Mouse (Mus musculus) stomach, embryonic 14.5 days (tissue): ENCODE measurements around the gene Gm20388. TPM values are rescaled to one million over a fixed set of nuclear protein-coding genes. Genes with fewer than 3 reads are reported as not detected.

Experiments used
- ATAC-seq: fragments of 200-750 bp; cut with Nextera tagmentation; 2 replicates; pipeline ENCODE4 v1.8.0; 2017; ENCODE audit warnings: low read depth, moderate TSS enrichment; ENCODE audit not compliant: insufficient number of reproducible peaks, insufficient read depth, low FRiP score
- H3K27ac ChIP-seq: fragments of 300-500 bp; sonication (generic); 2 replicates; pipeline ENCODE4 v1.5.1; 2014; ENCODE audit warnings: mild to moderate bottlenecking, low read length, moderate library complexity, mixed read lengths
- H3K27me3 ChIP-seq: fragments of 300-500 bp; sonication (generic); 2 replicates; pipeline ENCODE4 v1.6.1; 2014; ENCODE audit warnings: low read length, control low read depth, mixed read lengths; ENCODE audit not compliant: control insufficient read depth, insufficient read depth
- H3K36me3 ChIP-seq: fragments of 300-500 bp; sonication (generic); 2 replicates; pipeline ENCODE4 v1.6.1; 2014; ENCODE audit warnings: mild to moderate bottlenecking, control low read depth, low read length, moderate library complexity, mixed read lengths; ENCODE audit not compliant: control insufficient read depth, insufficient read depth
- H3K4me1 ChIP-seq: fragments of 300-500 bp; sonication (generic); 2 replicates; pipeline ENCODE4 v1.6.1; 2014; ENCODE audit warnings: low read length, control low read depth, mixed read lengths; ENCODE audit not compliant: control insufficient read depth, insufficient read depth
- H3K4me2 ChIP-seq: fragments of 300-500 bp; sonication (generic); replicated peaks from 2 replicates; pipeline ENCODE4 v1.6.1; 2014; ENCODE audit warnings: low read depth, low read length, control low read depth
- H3K4me3 ChIP-seq: fragments of 300-500 bp; sonication (generic); 2 replicates; pipeline ENCODE4 v1.5.1; 2014; ENCODE audit warnings: low read depth, low read length, control low read depth
- H3K9ac ChIP-seq: fragments of 300-500 bp; sonication (generic); replicated peaks from 2 replicates; pipeline ENCODE4 v1.6.1; 2014; ENCODE audit warnings: low read depth, mild to moderate bottlenecking, control low read depth, low read length, moderate library complexity, mixed read lengths
- H3K9me3 ChIP-seq: fragments of 300-500 bp; sonication (generic); 2 replicates; pipeline ENCODE4 v1.6.1; 2016; ENCODE audit warnings: low read depth, low read length, control low read depth; ENCODE audit not compliant: control insufficient read depth
- WGBS: fragments of 180-500 bp; shearing (Covaris S2); extraction: QIAGEN DNeasy Blood & Tissue Kit; methylation state at CpG from one replicate; pipeline ENCODE4 v1.1.7; 2014; 5-methylcytosine and 5-hydroxymethylcytosine counted together
- polyA plus RNA-seq: library from polyadenylated mRNA; unstranded; fragments of >200 nt; fragmentation: Nextera tagmentation; extraction: Ambion mirVana; gene quantifications from 2 replicates; pipeline ENCODE4 v1.2.1, GENCODE M21; 2014

The Gm20388 gene
- polyA plus RNA-seq, 1 experiment from 2014 or later: 11.4 TPM

DNA sequence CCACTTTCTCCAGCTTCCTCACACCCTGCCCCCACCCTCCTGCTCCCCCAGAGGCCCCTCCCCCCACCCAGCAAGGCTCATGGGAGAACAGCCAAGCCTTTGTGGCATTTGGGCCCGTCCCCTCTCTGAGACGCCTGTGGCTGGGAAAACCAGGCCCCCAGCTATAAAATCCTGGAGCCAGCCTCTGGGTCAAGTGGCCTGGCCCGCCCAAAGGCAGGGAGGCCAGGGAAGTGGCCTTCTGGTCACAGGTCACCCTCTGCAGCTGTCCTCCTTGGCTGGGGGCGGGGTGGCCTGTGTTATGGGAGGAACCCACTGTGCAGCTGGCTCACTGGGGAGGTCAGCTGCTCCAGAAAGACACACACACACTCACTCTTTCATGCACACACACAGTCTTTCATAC, 354.8 kb downstream of the Gm20388 start:
- 14% methylated on average over 4 of the region's 4 CpGs for WGBS
- peak overlapping the region; percentile 41; the same call in 1 of the 2 replicates for H3K4me2 ChIP-seq
- H3K27me3 ChIP-seq: no peaks in the 10 kb centered on the region
- no peak overlapping the region for H3K4me3 ChIP-seq
- no peaks in the 10 kb centered on the region for H3K9me3 ChIP-seq
- peak overlapping the region; percentile 95 for H3K27ac ChIP-seq
- H3K36me3 ChIP-seq: no peaks in the 10 kb centered on the region
- peak; percentile 59; the same call in 1 of the 2 replicates for ATAC-seq
- peaks cover 73% of the 10 kb centered on the region for H3K4me1 ChIP-seq
- H3K9ac ChIP-seq: 0 out of 2 replicates have a peak overlapping the region, but pooled peaks have one; percentile 14

DNA sequence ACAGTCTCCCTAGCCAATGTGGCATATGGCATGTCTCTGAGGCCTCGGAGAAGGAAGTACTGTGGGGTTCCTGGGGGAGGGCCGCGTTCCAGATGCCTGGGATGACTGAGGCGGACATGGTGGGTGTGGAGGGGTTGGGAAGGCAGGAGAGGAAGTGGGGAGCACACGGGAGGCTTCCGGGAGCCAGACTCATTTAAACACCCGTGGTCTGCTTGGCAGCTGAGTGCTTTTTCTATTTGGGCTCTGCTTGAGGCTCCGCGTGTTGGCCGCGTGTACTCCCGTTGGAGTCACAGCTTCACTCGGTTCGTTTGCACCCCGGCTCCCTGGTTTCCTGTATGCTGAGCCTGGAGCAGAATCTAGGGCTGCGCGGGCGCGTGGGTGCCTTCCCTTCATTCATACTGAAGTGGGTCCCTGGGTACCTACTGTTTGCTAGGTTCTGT, 357.9 kb downstream of the Gm20388 start:
- Histone ChIP-seq H3K36me3 (no peaks in the 10 kb centered on the region), H3K4me1 (peaks cover 54% of the 10 kb centered on the region), H3K9me3 (no peaks in the 10 kb centered on the region), H3K4me3 (no peak overlapping the region), H3K27ac (peak overlapping the region; percentile 44; the same call in 1 of the 2 replicates), H3K27me3 (no peaks in the 10 kb centered on the region), H3K4me2 (no peak overlapping the region), H3K9ac (no peak overlapping the region)
- WGBS: 52% methylated on average over 19 of the region's 19 CpGs
- no peak for ATAC-seq

DNA sequence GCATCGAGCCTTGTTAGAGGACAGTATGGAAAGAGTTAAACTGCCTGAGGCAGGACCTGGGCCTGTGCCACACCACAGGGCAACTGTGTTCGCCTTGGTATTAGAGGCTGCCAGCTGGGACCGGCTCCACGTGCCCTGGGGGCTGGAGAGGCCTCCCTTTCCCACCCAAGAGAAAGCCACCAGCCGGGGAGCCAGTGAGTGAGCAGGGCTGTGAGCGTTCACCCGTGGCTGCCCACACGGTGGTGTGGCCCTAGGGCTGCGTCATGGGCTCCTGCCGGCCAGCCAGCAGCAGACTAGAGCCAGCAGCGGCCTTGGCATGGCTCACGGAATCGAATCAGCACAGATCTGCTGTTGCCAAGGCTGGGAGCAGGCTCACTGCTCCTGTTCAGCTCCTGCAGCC, 359.8 kb downstream of the Gm20388 start:
- no peaks in the 10 kb centered on the region for H3K9me3 ChIP-seq
- no peak overlapping the region for H3K9ac ChIP-seq
- ATAC-seq: no peak
- no peak overlapping the region for H3K27ac ChIP-seq
- no peak overlapping the region for H3K4me3 ChIP-seq
- H3K4me2 ChIP-seq: no peak overlapping the region
- no peaks in the 10 kb centered on the region for H3K27me3 ChIP-seq
- 85% methylated on average over 13 of the region's 13 CpGs for WGBS
- H3K36me3 ChIP-seq: no peaks in the 10 kb centered on the region
- peaks cover 55% of the 10 kb centered on the region for H3K4me1 ChIP-seq

DNA sequence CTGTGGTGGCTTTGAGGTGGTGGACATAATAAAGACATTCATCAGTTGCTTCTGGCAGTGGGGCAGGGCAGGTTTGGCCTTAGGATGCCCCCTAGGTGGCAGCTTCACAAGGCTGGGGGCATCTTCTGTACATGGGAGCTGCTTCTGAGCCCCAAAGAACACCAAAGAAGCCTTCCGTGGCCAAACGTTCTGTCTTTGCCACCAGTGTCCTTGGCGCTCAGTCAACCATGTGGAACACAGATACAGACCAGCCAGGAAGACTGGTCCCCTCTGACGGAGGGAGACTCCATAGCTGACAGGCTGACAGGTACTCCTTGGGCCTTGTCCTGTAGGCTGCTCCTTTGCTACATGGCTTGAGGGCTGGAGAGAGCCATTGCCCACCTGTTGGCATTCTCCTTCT, 362.8 kb downstream of the Gm20388 start:
- no peak overlapping the region for H3K4me3 ChIP-seq
- H3K27ac ChIP-seq: no peak overlapping the region
- 85% methylated on average over 4 of the region's 4 CpGs for WGBS
- no peak for ATAC-seq
- H3K4me2 ChIP-seq: no peak overlapping the region
- H3K36me3 ChIP-seq: no peaks in the 10 kb centered on the region
- H3K27me3 ChIP-seq: no peaks in the 10 kb centered on the region
- no peaks in the 10 kb centered on the region for H3K9me3 ChIP-seq
- no peak overlapping the region for H3K9ac ChIP-seq
- H3K4me1 ChIP-seq: peaks cover 59% of the 10 kb centered on the region

DNA sequence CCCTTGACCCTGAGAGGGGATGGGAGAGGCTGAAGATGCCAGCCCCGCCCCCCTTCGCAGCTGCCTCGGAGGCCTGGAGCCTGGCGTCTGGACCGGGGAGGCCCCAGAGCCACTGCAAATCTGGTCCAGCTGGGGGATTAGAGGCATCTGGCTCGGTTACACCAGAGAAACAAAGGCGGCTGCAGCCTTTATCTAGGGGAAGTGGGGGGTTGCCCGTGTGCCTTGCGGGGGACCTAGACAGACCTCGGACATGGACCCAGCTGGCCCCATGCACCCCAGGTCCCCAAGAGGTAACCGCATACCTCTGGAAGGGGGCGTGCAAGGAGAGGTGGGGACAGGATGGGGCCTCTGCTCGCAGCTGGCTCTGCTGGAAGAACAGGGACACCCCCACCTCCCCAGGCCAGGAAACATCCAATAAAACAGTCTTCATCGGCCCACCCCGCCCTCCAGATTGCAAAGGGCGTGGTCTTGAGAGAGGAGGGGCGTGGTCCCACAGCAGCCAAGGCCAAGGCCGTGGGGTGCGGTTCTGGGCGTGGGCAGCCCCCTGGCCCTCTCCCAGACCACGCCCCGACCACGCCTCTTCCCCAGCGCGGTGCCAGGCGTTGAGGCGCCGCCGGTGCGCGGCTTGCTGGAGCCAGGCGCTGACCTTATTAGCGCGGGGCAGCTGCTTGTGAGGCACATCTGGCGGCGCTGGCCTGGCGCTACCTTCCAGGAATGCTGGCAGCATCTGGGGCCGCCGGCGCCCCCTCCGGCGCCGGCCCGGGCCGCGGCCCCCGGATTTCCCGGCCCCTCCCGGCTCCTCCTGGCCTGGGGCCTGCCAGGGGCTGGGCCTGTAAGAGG, 365.6 kb downstream of the Gm20388 start:
- peak overlapping the region; percentile 40; the same call in 1 of the 2 replicates for H3K9ac ChIP-seq
- peaks cover 56% of the 10 kb centered on the region for H3K4me1 ChIP-seq
- peak overlapping the region; percentile 96 for H3K27ac ChIP-seq
- peak overlapping the region; percentile 76 for H3K4me2 ChIP-seq
- no peaks in the 10 kb centered on the region for H3K9me3 ChIP-seq
- peak; percentile 88 for ATAC-seq
- H3K36me3 ChIP-seq: no peaks in the 10 kb centered on the region
- H3K4me3 ChIP-seq: peak overlapping the region; percentile 34
- no peaks in the 10 kb centered on the region for H3K27me3 ChIP-seq
- under 1% methylated on average over 49 of the region's 49 CpGs for WGBS

DNA sequence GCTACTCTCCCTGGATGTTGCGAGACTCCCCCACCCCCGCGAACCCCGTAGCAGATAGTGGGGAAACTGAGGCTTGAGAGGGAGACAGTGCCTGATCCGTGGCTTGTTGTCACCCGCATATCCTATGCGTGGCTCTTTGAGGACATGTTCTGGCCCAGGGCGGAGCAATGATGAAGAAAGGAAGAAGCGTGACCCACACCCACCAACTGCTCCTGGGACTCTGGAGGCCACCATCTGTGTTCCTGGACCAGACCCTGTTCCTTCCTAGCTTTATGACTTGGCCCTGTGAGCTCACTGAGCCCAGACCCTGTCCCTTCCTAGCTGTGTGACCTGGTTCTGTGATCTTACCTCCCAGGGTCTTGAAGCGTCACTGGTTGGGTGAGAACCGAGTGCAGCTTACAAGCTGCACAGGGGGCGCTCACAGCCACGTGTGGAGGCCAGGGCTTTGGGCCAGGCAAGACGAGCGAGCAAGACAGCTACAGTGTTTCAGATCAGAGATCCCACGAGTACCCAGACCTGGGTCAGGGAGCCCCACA, 366.3 kb downstream of the Gm20388 start:
- H3K9me3 ChIP-seq: no peaks in the 10 kb centered on the region
- peak overlapping the region; percentile 34 for H3K4me3 ChIP-seq
- no peak for ATAC-seq
- H3K4me1 ChIP-seq: peaks cover 57% of the 10 kb centered on the region
- H3K4me2 ChIP-seq: peak overlapping the region; percentile 76
- no peaks in the 10 kb centered on the region for H3K36me3 ChIP-seq
- H3K9ac ChIP-seq: peak overlapping the region; percentile 40; the same call in 1 of the 2 replicates
- WGBS: 12% methylated on average over 16 of the region's 16 CpGs
- peak overlapping the region; percentile 96 for H3K27ac ChIP-seq
- H3K27me3 ChIP-seq: no peaks in the 10 kb centered on the region

DNA sequence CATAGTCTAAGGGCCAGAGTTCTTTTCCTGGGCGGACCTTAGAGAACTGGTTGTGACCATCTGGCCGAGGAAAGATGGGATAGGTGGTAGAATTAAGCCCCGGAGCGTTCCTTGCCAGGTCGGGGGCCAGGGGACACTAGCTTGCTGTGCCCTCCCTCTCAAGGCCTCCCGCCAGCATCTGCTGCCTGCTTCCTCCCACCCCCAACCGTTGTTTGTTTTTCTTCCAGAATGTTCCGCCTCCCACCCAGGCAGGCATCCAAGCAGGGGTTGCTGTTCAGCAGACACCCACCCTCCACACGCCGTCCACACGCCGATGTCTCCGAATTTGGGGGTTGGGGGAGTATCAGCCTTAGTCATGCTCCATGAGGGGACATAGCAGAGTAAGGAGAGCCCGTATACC, 367.4 kb downstream of the Gm20388 start:
- no peak for ATAC-seq
- Histone ChIP-seq H3K27ac (peak overlapping the region; percentile 96), H3K4me2 (no peak overlapping the region), H3K9ac (no peak overlapping the region), H3K9me3 (no peaks in the 10 kb centered on the region), H3K4me3 (no peak overlapping the region), H3K27me3 (no peaks in the 10 kb centered on the region), H3K36me3 (no peaks in the 10 kb centered on the region), H3K4me1 (peaks cover 65% of the 10 kb centered on the region)
- WGBS: 68% methylated on average over 14 of the region's 14 CpGs

DNA sequence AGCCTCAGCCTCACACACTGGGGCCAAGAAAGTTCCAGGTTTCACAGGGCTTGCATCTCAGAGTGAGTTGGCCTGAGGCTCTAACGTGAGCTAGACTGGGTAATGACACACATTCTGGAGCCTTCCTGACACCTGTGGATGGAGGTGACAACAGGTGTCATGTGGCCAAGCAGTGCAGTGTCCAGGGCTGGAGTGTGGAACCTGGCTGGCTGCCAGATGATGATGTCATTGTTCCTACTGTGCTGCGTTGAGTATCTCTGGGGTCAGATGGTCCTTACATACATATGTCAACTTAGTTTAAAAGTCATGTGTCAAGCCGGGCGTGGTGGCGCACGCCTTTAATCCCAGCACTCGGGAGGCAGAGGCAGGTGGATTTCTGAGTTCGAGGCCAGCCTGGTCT, 368.8 kb downstream of the Gm20388 start:
- Histone ChIP-seq H3K9me3 (no peaks in the 10 kb centered on the region), H3K27ac (peak overlapping the region; percentile 16; the same call in 1 of the 2 replicates), H3K4me1 (peaks cover 72% of the 10 kb centered on the region), H3K36me3 (no peaks in the 10 kb centered on the region), H3K4me2 (no peak overlapping the region), H3K4me3 (no peak overlapping the region), H3K27me3 (no peaks in the 10 kb centered on the region), H3K9ac (no peak overlapping the region)
- WGBS: 71% methylated on average over 8 of the region's 8 CpGs
- no peak for ATAC-seq
